Mouse (Mus musculus) intestine, postnatal 0 days (tissue): ENCODE results near the gene Slc29a3. TPM values are rescaled to one million over a fixed set of nuclear protein-coding genes. Genes with fewer than 3 reads are reported as not detected.
"Not testable (repeated sequence)": the region's sequence is repeated elsewhere in the genome, so short reads cannot be mapped to it uniquely, and the experiment has no call there.

Experiments used
- ATAC-seq: fragments of 200-750 bp; cut with Nextera tagmentation; 2 replicates; pipeline ENCODE4 v1.8.0; 2017; ENCODE audit warnings: mild to moderate bottlenecking, moderate TSS enrichment, moderate library complexity
- H3K27ac ChIP-seq: fragments of 300-500 bp; sonication (generic); 2 replicates; pipeline ENCODE4 v1.5.1; 2014; ENCODE audit warnings: mild to moderate bottlenecking, low read depth, low read length, moderate library complexity
- H3K27me3 ChIP-seq: fragments of 300-500 bp; sonication (generic); replicated peaks from 2 replicates; pipeline ENCODE4 v1.6.1; 2014; ENCODE audit warnings: low read length, mixed read lengths; ENCODE audit not compliant: control insufficient read depth, insufficient read depth
- H3K36me3 ChIP-seq: fragments of 300-500 bp; sonication (generic); 2 replicates; pipeline ENCODE4 v1.6.1; 2014; ENCODE audit warnings: mild to moderate bottlenecking, moderate library complexity; ENCODE audit not compliant: control insufficient read depth, insufficient read depth
- H3K4me1 ChIP-seq: fragments of 300-500 bp; sonication (generic); replicated peaks from 2 replicates; pipeline ENCODE4 v1.6.1; 2014; ENCODE audit warnings: antibody characterized with exemption, low read length, mixed read lengths; ENCODE audit not compliant: control insufficient read depth, insufficient read depth
- H3K4me2 ChIP-seq: fragments of 300-500 bp; sonication (generic); replicated peaks from 2 replicates; pipeline ENCODE4 v1.6.1; 2014; ENCODE audit warnings: low read depth, mild to moderate bottlenecking, moderate library complexity
- H3K4me3 ChIP-seq: fragments of 300-500 bp; sonication (generic); 2 replicates; pipeline ENCODE4 v1.5.1; 2014; ENCODE audit warnings: low read depth, low read length
- H3K9ac ChIP-seq: fragments of 300-500 bp; sonication (generic); 2 replicates; pipeline ENCODE4 v1.6.1; 2014; ENCODE audit warnings: mild to moderate bottlenecking, low read depth, low read length
- H3K9me3 ChIP-seq: fragments of 300-500 bp; sonication (generic); 2 replicates; pipeline ENCODE4 v1.6.1; 2016; ENCODE audit warnings: mixed run types; ENCODE audit not compliant: control insufficient read depth
- CTCF ChIP-seq: sonication (generic); IDR thresholded peaks from 2 replicates; pipeline ENCODE4 v1.5.1; 2016; ENCODE audit warnings: low read depth, mild to moderate bottlenecking, control low read depth, antibody characterized with exemption, moderate library complexity
- whole genome bisulfite sequencing: fragments of 180-500 bp; shearing (Covaris S2); extraction: QIAGEN DNeasy Blood & Tissue Kit; methylation state at CpG from one replicate; pipeline ENCODE4 v1.1.7; 2014; 5-methylcytosine and 5-hydroxymethylcytosine counted together
- polyA plus RNA-seq: library from polyadenylated mRNA; unstranded; fragments of >200 nt; fragmentation: Nextera tagmentation; extraction: Ambion mirVana; gene quantifications from 2 replicates; pipeline ENCODE4 v1.2.1, GENCODE M21; 2015

Slc29a3 gene
- polyA plus RNA-seq, 1 experiment from 2014 or later = 6.3 TPM

- TF ChIP-seq CTCF = no peak
- Histone ChIP-seq H3K4me3 (no peak overlapping the region), H3K9me3 (no peaks in the 10 kb centered on the region), H3K4me2 (no peak overlapping the region), H3K4me1 (no peaks in the 10 kb centered on the region), H3K9ac (no peak overlapping the region), H3K27ac (no peak overlapping the region), H3K36me3 (peaks cover 12% of the 10 kb centered on the region; the same call in 1 of the 2 replicates), H3K27me3 (no peaks in the 10 kb centered on the region)
- WGBS = 92% methylated on average over 14 of the region's 14 CpGs
- ATAC-seq = no peak
Observed at GRCm38 (mm10) chr10:60744543-60745290, 7.9 kb downstream of the Slc29a3 start.

GRCm38 (mm10) chr10:60743681-60744080 lies 8.9 kb downstream of the Slc29a3 start:
- no peak overlapping the region for H3K4me3 ChIP-seq
- no peaks in the 10 kb centered on the region for H3K9me3 ChIP-seq
- no peak overlapping the region for H3K4me2 ChIP-seq
- 0 out of 2 replicates have a peak, but pooled peaks cover 8% of the 10 kb centered on the region for H3K36me3 ChIP-seq
- no peaks in the 10 kb centered on the region for H3K4me1 ChIP-seq
- no peak for ATAC-seq
- no peak for TF ChIP-seq CTCF
- H3K9ac ChIP-seq = no peak overlapping the region
- H3K27ac ChIP-seq = no peak overlapping the region
- WGBS = 75% methylated on average over 9 of the region's 9 CpGs
- no peaks in the 10 kb centered on the region for H3K27me3 ChIP-seq

- no peak for TF ChIP-seq CTCF
Observed at GRCm38 (mm10) chr10:60742942-60743341, 9.7 kb downstream of the Slc29a3 start.

GRCm38 (mm10) chr10:60742296-60742695 lies 10.3 kb downstream of the Slc29a3 start:
- H3K27me3 ChIP-seq, H3K9ac ChIP-seq, H3K4me2 ChIP-seq, H3K36me3 ChIP-seq, ATAC-seq, H3K4me3 ChIP-seq, H3K4me1 ChIP-seq, H3K27ac ChIP-seq, H3K9me3 ChIP-seq: not testable (repeated sequence)
- 84% methylated on average over 1 of the region's 1 CpGs for WGBS

More at GRCm38 (mm10) chr10:60742942-60743341, 9.7 kb downstream of the Slc29a3 start:
- 83% methylated on average over 6 of the region's 6 CpGs for WGBS
- no peak overlapping the region for H3K4me3 ChIP-seq
- H3K9ac ChIP-seq = no peak overlapping the region
- 0 out of 2 replicates have a peak, but pooled peaks cover 6% of the 10 kb centered on the region for H3K36me3 ChIP-seq
- H3K9me3 ChIP-seq = no peaks in the 10 kb centered on the region
- no peak overlapping the region for H3K4me2 ChIP-seq
- ATAC-seq = no peak
- no peaks in the 10 kb centered on the region for H3K27me3 ChIP-seq
- no peak overlapping the region for H3K27ac ChIP-seq
- H3K4me1 ChIP-seq = no peaks in the 10 kb centered on the region

GRCm38 (mm10) chr10:60741435-60741834 lies 11.2 kb downstream of the Slc29a3 start:
- ATAC-seq = no peak
- TF ChIP-seq CTCF = no peak
- H3K9ac ChIP-seq = no peak overlapping the region
- peaks cover 12% of the 10 kb centered on the region; the same call in 1 of the 2 replicates for H3K36me3 ChIP-seq
- H3K4me2 ChIP-seq = no peak overlapping the region
- WGBS = 85% methylated on average over 7 of the region's 7 CpGs
- no peaks in the 10 kb centered on the region for H3K9me3 ChIP-seq
- H3K4me3 ChIP-seq = no peak overlapping the region
- no peak overlapping the region for H3K27ac ChIP-seq
- H3K27me3 ChIP-seq = no peaks in the 10 kb centered on the region
- H3K4me1 ChIP-seq = no peaks in the 10 kb centered on the region

- peaks cover 5% of the 10 kb centered on the region; the same call in 1 of the 2 replicates for H3K36me3 ChIP-seq
- no peaks in the 10 kb centered on the region for H3K4me1 ChIP-seq
- H3K4me3 ChIP-seq = no peak overlapping the region
- WGBS = 87% methylated on average over 4 of the region's 4 CpGs
- no peaks in the 10 kb centered on the region for H3K27me3 ChIP-seq
- H3K27ac ChIP-seq = no peak overlapping the region
- H3K9ac ChIP-seq = no peak overlapping the region
- H3K9me3 ChIP-seq = no peaks in the 10 kb centered on the region
- TF ChIP-seq CTCF = no peak
- H3K4me2 ChIP-seq = no peak overlapping the region
- ATAC-seq = no peak
Observed at GRCm38 (mm10) chr10:60739619-60740363, 12.8 kb downstream of the Slc29a3 start.
